Mouse (Mus musculus): ENCODE measurements around the gene Btbd3.

GRCm38 (mm10) chr2:138384762-138385161, 128.4 kb downstream of the Btbd3 start:
- no peak for TF ChIP-seq CTCF (IDR thresholded peaks at IDR 0.05; ENCODE audit: borderline replicate concordance, control insufficient read depth, extremely low read depth, insufficient read depth, low read length, poor library complexity)
- no peak for TF ChIP-seq POLR2A (IDR thresholded peaks at IDR 0.05; ENCODE audit: control insufficient read depth, extremely low read depth, insufficient read depth, low read length, poor library complexity)
